Mouse (Mus musculus): ENCODE results near the gene Thegl.

DNA sequence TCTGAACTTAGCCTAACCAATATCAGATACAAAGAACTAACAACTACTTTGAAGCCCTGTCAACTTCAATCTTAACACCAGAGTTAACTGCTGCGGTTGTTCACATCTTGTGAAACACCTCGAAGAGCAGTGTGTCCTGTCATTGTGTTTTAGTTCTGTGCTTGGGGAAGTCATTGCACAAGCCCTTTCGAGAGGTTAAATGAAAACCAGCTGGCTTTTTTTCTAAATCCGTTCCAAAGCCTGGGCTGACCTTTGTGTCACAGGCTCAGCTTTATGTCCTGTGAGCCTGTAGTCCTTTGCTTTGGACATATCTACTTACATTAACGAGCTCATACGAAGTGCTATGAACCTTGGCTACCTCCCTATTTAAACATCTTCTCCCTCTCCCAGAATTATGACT is 81.9 kb downstream of the Thegl start:
- TF ChIP-seq POLR2A (IDR thresholded peaks at IDR 0.05; ENCODE audit: borderline replicate concordance, control insufficient read depth, low read depth, low read length) (no peak), CTCF (IDR thresholded peaks at IDR 0.05; ENCODE audit: control insufficient read depth, insufficient read depth, low read length) (no peak)
